Mouse (Mus musculus) thymus, adult 2 months (tissue): Measurements from ENCODE around the gene Gnb4.

Source experiments
- CTCF ChIP-seq: fragments of 200-500 bp; IDR thresholded peaks from 2 replicates; pipeline ENCODE4 v1.5.1; 2012; ENCODE audit warnings: mild to moderate bottlenecking, control low read depth, low read length, moderate library complexity, borderline replicate concordance; ENCODE audit not compliant: control insufficient read depth, poor library complexity, insufficient read depth; ENCODE audit errors: extremely low read depth
- POLR2A ChIP-seq: fragments of 200-500 bp; IDR thresholded peaks from 2 replicates; pipeline ENCODE4 v1.6.1; 2012; ENCODE audit warnings: mild to moderate bottlenecking, low read length, control low read depth, moderate library complexity; ENCODE audit not compliant: control insufficient read depth, poor library complexity, insufficient read depth; ENCODE audit errors: extremely low read depth

DNA sequence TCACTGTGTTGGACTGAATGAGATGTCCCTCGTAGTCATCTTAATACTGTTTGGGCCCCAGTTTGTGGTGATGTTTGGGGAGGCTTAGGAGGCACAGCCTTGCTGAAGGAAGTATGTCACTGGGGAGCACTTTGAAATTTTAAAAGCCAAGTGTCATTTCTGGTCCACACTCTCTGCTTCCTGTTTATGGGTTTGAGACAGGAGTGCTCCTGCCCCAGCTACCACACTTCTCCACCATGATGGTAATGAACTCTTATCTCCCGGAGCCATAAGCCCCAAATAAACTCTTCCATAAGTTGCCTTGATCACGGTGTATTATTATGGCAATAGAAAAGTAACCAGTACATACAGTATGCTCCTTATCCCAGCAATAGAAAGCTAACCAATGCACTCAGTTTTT lies 5.7 kb upstream of the Gnb4 start:
- no peak for TF ChIP-seq POLR2A
- TF ChIP-seq CTCF: no peak
